Mouse (Mus musculus) fat pad, adult 2 months (tissue): ENCODE results near the gene Kcmf1.
"Not testable (repeated sequence)": the region's sequence is repeated elsewhere in the genome, so short reads cannot be mapped to it uniquely, and the experiment has no call there.

ENCODE experiments used
- DNase-seq: peaks from one replicate; pipeline ENCODE4 v3.0.0-alpha.2; 2011; ENCODE audit warnings: low read depth, low spot score; ENCODE audit errors: extremely low read depth

Kcmf1 gene

DNA sequence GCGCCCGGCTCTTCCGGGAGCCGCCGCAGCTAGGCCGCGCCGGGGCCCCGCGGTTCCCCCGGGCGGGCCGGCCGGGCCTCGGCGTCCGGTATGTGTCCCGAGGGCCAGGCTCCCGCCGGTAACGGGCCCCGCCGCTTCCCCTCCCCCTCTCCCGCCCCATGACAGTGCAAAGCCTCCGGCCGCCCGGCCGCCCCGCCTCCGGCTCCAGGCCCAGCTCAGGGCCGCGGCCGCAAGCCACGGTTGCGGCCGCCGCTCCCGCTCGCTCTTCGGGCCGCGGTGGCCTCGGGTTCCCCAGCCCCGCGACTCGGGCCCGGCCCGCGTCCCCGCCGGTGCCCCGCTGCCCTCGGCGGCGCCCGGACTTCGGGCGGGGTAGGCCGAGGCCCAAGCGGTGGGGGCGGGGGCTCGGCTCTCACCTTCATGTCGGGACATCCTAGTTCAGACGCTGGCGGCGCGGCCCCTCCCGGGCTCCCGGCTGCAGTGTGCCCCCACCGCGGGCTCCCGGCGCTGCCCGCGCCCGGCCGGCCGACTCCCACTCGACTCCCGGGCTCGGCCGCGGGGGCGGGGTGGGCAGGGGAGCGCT is 488 bp downstream of the Kcmf1 start:
- DNase-seq = no peak

DNA sequence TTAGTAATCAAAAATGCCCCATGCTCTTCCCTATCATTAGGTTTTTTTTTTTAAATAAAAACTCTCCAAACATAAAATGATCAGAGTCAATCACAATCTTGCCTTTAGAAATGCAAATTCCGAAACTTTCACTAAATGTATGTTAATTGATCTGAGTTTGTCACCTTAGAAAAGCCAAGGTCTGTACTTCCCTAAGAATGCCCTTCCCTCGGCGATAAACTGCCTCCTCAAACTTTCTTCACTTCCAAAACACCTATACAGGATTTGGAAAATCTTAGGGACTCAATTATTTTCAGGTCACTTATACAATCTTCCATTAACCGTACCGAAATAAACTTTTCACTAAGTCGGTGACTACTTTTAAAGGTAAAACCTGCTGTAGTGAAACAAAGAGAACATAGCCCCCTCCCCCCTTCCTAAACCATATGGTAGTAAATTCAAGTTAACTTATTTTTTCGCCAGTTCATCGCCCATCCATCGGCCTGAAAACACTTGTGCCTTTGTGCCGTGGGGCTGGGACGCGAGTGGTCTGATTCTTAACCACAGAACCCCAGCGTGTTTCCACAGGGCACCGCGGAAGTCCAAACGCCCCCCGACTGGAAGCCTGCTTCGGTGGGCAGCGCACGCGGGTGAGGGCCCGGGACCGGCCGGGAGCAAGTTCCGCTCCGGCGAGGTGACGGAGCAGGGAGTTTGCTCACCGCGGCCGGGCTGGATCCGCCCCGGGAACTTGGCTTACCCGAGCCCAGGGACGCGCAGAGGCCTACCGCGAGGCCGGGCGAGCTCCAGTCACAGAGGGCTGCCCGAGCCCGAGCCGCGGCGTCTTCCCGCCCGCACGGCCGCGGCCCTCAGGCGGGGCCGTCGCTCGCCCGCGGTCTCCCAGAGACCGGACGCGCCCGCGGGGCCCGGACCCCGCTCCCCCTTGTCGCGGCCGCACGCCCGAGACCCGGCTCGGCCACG is 1.3 kb downstream of the Kcmf1 start:
- DNase-seq = no peak

- DNase-seq = no peak
These were observed 4.8 kb downstream of the Kcmf1 start for GRCm38 (mm10) chr6:72895000-72895399.

GRCm38 (mm10) chr6:72891238-72891637 is 8.5 kb downstream of the Kcmf1 start:
- no peak for DNase-seq

DNA sequence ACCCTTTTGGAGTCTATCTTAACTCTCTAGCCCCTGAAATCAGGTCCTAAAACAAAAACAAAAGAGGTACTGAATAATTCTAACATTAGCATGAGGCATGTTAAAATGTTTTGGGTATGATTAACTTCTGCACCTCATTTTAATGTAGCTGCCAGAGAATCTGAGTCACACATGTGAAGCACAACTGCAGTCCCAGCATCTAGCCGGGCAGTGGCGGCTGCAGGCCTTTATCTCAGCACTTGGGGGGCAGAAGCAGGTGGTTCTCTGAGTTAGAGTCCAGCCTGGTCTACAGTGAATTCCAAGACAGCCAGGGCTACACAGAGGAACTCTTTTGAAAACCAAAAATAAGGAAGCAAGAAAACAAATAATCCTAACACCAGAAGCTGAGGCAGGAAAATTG is 11.1 kb downstream of the Kcmf1 start:
- no peak for DNase-seq

- DNase-seq = no peak
These were observed 14.5 kb downstream of the Kcmf1 start for GRCm38 (mm10) chr6:72885268-72885667.

GRCm38 (mm10) chr6:72884767-72885166 is 15.0 kb downstream of the Kcmf1 start:
- no peak for DNase-seq

DNA sequence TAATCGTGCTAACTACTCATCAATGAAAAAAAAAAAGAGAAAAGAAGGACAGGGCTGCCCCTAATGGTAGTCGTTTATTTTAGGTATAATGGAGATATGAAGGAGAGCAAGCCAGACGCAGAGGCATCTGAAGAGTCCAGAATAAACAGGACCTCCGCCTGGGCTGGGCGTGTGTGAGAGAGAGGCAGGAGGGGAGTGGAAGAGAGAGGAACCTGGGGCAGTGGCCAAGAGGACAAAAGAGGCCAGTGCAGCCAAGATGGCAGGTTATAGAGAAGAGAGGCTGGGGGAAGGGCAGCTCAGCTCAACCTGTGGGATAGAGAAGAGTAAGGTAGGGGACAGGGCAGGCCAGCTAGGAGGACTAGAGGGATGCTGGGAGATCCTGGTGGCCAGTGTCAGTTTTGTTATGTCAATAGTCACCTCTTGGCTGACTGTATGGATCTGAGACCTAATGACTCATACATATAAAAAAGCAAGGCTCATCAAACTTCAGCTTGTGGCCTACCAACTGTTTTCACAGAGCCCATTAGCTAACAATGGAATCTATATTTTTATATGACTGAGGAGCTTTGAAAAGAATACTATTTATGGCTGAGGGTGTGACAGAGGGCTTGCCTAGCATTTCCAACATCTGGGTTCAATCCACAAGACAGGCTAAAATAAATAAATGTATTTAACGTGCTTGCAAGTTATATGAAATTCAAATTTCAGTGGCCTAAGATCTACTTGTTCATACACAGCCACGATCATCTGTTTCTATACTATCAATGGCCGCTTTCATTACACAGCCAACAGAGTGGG is 16.9 kb downstream of the Kcmf1 start:
- DNase-seq = no peak

DNA sequence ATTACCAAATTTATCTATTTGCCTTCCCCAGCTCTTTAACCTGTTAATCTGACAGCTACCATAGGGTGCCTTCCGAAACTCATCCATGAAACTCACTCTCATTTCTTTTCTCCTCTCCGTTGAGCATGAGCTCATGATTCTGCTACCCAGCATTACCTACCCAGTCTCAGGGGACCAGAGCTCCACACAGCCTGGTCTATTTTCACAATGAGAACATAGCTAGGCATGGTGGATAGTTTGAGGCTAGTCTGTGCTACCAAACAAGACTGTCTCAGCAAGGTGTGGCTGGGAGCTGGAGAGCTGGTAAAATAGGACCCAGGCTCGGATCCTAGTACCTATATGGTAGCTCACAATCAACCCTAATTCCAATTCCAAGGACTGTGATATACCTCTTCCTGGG is 17.6 kb downstream of the Kcmf1 start:
- no peak for DNase-seq

GRCm38 (mm10) chr6:72881619-72881979 is 18.2 kb downstream of the Kcmf1 start:
- no peak for DNase-seq

DNA sequence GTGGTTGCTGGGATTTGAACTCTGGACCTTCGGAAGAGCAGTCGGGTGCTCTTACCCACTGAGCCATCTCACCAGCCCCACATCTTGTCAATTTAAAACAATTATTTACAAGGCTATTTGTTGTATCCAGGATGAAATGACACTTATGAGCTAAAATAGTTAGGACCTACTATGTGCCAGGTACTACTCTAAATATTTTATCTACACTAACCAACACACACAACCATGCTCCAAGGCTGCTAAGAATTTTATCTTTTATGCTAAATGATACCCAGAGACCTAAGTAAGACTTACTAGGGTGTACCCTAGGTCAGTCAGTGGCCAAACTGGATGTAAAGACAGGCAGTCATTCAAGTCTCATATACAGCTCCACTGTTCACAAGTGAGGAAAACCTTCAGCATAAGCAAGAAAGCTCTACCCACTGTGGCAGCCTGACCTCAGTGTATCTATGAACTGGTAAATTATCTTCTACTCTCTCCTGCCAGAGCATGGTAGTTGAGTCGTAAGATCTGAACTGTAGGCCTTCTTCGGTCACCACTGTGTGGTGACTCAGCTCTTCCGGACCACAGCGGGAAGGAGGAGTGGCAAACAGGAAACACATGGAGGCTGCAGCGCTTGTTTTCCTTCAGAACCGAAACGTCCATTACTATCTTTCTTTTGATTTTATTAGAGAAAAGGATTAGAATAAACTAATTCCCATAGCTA is 18.7 kb downstream of the Kcmf1 start:
- DNase-seq = no peak

DNA sequence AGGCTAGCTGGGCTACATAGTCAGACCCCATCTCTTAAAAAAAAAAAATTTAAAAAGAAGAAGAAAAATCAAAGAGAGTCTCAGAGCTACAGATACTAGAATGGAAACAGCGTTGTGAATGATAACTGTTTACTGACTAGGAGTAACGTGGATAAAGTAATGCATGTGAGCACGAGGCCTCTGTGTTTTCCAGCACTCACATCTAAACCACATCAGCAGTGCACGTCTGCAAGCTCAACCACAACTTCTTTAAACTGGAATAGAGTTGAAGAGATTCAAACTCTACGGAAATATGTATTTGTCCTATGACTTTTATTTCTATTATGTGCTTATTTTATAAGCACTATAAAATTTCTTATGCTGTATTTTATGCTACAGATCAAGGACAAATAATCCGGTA is 23.1 kb downstream of the Kcmf1 start:
- DNase-seq = no peak

- DNase-seq = no peak
These were observed 26.4 kb downstream of the Kcmf1 start for GRCm38 (mm10) chr6:72873338-72873737.

GRCm38 (mm10) chr6:72872276-72872675 is 27.5 kb downstream of the Kcmf1 start:
- DNase-seq = no peak

DNA sequence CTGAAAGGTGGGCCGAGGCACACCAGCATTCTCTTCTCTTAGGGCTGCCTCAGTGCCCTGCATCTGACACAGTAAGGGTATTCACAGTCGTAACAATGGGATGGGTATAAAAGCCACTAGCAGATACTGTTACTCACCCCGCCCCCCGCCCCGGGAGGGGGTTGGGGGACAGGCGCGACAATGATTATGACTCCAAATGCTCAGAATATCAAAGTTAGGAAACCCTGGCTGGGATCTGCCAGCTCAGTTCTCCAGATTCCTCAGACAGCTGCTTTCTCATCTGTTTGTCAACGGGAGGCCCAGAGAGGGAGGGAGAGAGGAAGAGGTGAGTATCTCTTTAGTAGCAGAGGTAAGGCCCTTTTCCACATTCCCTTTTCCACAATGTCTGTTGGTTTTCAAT is 30.2 kb downstream of the Kcmf1 start:
- no peak for DNase-seq

DNA sequence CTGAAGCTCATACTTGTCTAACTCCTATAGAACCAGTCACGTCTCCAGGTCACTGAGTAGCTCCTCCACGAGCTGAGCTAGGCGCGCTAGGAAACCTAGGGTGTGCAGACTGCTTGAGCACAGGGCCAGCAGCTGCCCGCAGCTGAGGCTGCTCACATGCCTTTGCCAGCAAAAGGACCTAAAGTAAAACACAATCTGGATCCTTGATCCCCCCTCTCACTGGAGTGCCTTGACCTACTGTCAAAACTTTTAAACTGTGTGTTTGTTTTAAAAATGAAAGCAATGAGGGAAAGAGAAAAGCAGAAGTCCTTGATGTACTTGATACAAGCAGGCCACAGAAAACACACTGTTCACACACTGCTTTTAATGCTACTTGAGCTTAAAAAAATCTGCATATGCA is 31.1 kb downstream of the Kcmf1 start:
- no peak for DNase-seq

DNA sequence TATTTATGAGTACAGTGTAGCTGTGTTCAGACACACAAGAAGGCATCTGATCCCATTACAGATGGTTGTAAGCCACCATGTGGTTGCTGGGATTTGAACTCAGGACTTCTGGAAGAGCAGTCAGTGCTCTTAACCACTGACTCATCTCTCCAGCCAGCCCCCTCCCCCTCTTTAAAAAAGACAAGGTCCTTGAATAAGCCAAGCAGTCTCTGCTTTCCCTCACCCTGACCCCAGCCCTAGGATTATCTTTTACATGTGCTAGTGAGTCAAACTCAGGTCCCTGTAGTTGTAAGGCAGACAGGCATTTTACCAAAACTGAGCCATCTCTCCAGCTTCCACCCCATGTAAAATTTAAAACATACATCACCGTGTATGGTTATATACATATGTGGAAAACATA is 32.0 kb downstream of the Kcmf1 start:
- DNase-seq = no peak

DNA sequence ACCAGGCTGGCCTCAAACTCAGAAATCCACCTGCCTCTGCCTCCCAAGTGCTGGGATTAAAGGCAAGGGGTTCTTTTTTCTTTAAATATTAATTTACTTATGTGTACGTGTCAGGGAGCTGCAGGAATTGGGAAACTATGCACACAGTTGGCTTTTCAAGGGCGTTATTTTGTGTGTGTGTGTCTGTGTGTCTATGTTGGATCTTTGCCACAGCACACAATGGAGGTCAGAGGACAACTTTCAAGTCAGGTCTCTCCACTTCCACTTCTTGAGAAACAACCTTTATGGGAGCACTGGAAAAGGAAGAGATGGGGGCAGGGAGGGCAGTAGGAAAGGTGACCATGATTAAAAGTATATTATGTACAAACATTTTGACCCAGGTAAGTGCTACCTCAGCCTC is 33.5 kb downstream of the Kcmf1 start:
- DNase-seq = peak; percentile 26

DNA sequence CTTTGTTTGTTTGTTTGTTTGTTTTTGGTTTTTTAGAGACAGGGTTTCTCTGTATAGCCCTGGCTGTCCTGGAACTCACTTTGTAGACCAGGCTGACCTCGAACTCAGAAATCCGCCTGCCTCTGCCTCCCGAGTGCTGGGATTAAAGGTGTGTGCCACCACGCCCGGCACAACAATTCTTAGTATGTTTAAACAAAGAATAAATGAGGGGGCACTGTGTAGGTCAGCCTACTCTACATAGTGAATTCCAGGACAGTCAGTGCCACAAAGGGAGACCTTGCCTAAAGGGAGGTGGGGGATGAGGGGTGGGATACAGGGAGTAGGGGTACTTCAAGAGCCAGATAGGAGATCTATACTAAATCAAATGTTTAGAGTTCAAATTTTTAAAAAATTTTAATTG is 37.1 kb downstream of the Kcmf1 start:
- not testable (repeated sequence) for DNase-seq

DNA sequence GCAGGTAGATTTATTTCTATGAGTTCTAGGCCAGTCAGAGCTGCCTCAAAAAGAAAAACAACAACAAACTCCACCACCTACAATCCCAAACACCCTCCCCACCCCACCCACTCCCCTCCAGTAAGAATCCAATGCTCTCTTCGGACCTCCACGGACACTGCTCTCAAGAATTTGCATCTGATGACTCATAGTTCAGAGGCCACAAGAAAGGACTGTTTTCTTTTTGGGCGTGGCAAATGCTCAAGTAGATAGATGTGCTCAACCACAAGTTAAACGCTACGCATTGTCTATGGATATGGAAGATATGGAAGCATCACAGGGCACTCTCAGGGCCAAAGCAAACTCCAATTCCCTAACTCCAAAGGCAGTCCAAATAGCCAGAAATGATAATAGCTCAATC is 45.5 kb downstream of the Kcmf1 start:
- DNase-seq = no peak

DNA sequence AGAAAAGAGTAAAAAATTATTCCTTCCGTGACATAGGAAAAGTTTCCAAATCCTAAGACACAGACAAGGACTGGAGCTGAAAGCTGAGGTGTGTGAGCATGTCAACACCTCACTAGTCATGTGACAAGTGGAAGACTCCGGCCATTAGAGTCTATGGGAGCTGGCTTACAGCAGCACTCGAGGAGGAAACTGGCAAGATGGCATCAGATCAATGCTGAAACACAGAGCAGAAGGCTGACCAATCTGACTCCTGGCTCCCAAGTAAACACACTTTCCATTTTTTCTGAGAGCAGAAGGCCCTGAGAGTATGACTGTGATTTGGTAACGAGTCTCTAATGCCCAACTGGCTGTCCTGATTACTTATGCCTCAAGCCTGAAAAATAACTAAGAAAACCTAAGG is 47.6 kb downstream of the Kcmf1 start:
- DNase-seq = no peak
